Mouse (Mus musculus): ENCODE data around the gene Snw1.

DNA sequence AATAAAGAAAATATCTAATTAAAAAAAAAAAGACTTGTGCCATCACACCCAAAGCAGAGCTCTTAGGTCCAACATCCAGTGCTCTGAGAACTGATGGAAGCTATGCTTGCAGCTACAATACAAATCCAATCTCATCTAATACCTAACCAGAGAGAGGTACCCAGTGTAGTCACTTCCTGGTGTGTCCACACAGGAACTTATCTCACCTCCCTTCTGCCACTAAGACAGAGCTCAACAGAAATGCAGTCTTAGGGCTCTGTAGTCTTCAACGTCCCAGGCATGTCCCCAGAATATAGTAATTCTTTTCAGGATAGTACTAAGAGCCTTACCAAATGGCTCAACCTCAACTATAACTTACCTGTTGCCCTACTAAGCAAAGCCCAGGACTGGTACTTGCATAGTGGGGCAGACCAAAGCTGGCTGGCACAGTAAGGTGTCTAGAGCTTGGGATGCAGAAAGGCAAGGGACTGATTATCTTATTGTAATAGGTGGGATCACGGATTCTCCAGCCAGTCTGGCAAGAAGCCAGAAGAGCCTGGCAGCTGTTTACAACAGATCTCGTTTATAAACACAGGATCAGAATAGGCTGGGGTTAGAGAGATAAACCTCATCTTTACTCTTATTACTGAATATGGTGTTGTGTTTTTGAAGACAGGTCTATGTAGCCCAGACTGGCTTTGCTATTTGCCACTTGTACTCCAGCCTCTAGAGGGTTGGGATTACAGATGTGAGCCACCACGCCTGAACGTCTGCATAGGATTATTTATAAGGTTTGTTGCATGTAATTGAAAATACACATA, 50.2 kb downstream of the Snw1 start:
- TF ChIP-seq CEBPB (IDR thresholded peaks at IDR 0.05; ENCODE audit: low read depth) = no peak
- no peak for TF ChIP-seq CTCF (IDR thresholded peaks at IDR 0.05; ENCODE audit: control insufficient read depth, insufficient read depth, insufficient read length)
- TF ChIP-seq USF1 (IDR thresholded peaks at IDR 0.05; ENCODE audit: low read depth) = no peak

Measured in C2C12 (cell line).